Mouse (Mus musculus): ENCODE measurements around the gene Scnm1.

DNA sequence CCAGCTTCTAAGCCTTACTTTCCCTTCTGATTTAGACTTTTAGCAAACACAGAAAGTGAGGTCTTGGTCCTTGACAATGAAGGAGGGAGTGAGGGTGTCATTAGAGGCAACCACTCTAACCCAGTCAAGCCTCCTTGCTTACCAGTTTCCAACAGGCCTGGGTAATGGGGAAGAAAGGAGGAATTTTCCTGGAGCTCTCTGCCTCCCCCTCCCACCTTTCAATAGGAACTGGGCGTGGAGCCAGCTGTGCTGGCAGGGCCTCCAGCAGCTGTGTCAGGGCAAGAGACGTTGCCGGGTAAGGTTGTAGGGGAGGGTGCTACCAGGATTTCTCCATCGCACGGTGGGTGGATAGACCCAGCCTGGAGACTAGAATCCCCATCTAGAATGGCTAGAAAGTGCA lies 8.8 kb downstream of the Scnm1 start:
- no peak for TF ChIP-seq CTCF (IDR thresholded peaks at IDR 0.05; ENCODE audit: low read depth)
- no peak for TF ChIP-seq EP300 (IDR thresholded peaks at IDR 0.05; ENCODE audit: low read depth)
